Mouse (Mus musculus): Measurements from ENCODE around the gene Alg3.

GRCm38 (mm10) chr16:20657661-20658060 lies 46.1 kb upstream of the Alg3 start:
- TF ChIP-seq POLR2A (IDR thresholded peaks at IDR 0.05; ENCODE audit: borderline replicate concordance, extremely low read depth, insufficient read depth, insufficient read length, poor library complexity, severe bottlenecking) (no peak), CTCF (IDR thresholded peaks at IDR 0.05; ENCODE audit: borderline replicate concordance, extremely low read depth, insufficient read depth, insufficient read length) (no peak)

Data from brain, embryonic 14.5 days (tissue).